Mouse (Mus musculus) hindbrain, embryonic 16.5 days (tissue): ENCODE data around the gene Carnmt1. TPM values are rescaled to one million over a fixed set of nuclear protein-coding genes. Genes with fewer than 3 reads are reported as not detected.

Source experiments
- ATAC-seq: fragments of 200-750 bp; cut with Nextera tagmentation; 2 replicates; pipeline ENCODE4 v1.8.0; 2017; ENCODE audit warnings: moderate TSS enrichment, moderate library complexity
- H3K27ac ChIP-seq: fragments of 300-500 bp; sonication (generic); 2 replicates; pipeline ENCODE4 v1.5.1; 2014; ENCODE audit warnings: low read depth, mild to moderate bottlenecking, control low read depth, low read length, moderate library complexity
- H3K27me3 ChIP-seq: fragments of 300-500 bp; sonication (generic); replicated peaks from 2 replicates; pipeline ENCODE4 v1.6.1; 2014; ENCODE audit warnings: low read length; ENCODE audit not compliant: control insufficient read depth, insufficient read depth
- H3K36me3 ChIP-seq: fragments of 300-500 bp; sonication (generic); 2 replicates; pipeline ENCODE4 v1.6.1; 2014; ENCODE audit warnings: mild to moderate bottlenecking, low read length, moderate library complexity, mixed read lengths; ENCODE audit not compliant: control insufficient read depth, insufficient read depth
- H3K4me1 ChIP-seq: fragments of 300-500 bp; sonication (generic); 2 replicates; pipeline ENCODE4 v1.6.1; 2014; ENCODE audit warnings: low read depth, low read length; ENCODE audit not compliant: control insufficient read depth, insufficient read depth
- H3K4me2 ChIP-seq: fragments of 300-500 bp; sonication (generic); 2 replicates; pipeline ENCODE4 v1.6.1; 2014; ENCODE audit warnings: mild to moderate bottlenecking, low read length, control low read depth, moderate library complexity
- H3K4me3 ChIP-seq: fragments of 300-500 bp; sonication (generic); 2 replicates; pipeline ENCODE4 v1.5.1; 2014; ENCODE audit warnings: mild to moderate bottlenecking, low read length, control low read depth, moderate library complexity
- H3K9ac ChIP-seq: fragments of 300-500 bp; sonication (generic); 2 replicates; pipeline ENCODE4 v1.6.1; 2014; ENCODE audit warnings: low read depth, mild to moderate bottlenecking, control low read depth, low read length, moderate library complexity
- H3K9me3 ChIP-seq: fragments of 300-500 bp; sonication (generic); 2 replicates; pipeline ENCODE4 v1.6.1; 2014; ENCODE audit warnings: mild to moderate bottlenecking, low read length, moderate library complexity; ENCODE audit not compliant: control insufficient read depth
- WGBS: fragments of 180-500 bp; shearing (Covaris S2); extraction: QIAGEN DNeasy Blood & Tissue Kit; methylation state at CpG from one replicate; pipeline ENCODE4 v1.1.7; 2014; 5-methylcytosine and 5-hydroxymethylcytosine counted together
- polyA plus RNA-seq: library from polyadenylated mRNA; unstranded; fragments of >200 nt; fragmentation: Nextera tagmentation; extraction: Ambion mirVana; gene quantifications from 2 replicates; pipeline ENCODE4 v1.2.1, GENCODE M21; 2015

Gene Carnmt1
- polyA plus RNA-seq, 1 experiment from 2014 or later: 16.3 TPM

- H3K9ac ChIP-seq: no peak overlapping the region
- no peak for ATAC-seq
- WGBS: 87% methylated on average over 3 of the region's 3 CpGs
- no peak overlapping the region for H3K4me3 ChIP-seq
- H3K36me3 ChIP-seq: peaks cover 7% of the 10 kb centered on the region; the same call in 1 of the 2 replicates
- H3K9me3 ChIP-seq: no peaks in the 10 kb centered on the region
- no peak overlapping the region for H3K27ac ChIP-seq
- no peaks in the 10 kb centered on the region for H3K27me3 ChIP-seq
- no peaks in the 10 kb centered on the region for H3K4me1 ChIP-seq
- no peak overlapping the region for H3K4me2 ChIP-seq
These were observed 21.6 kb downstream of the Carnmt1 start for GRCm38 (mm10) chr19:18692176-18692575.

DNA sequence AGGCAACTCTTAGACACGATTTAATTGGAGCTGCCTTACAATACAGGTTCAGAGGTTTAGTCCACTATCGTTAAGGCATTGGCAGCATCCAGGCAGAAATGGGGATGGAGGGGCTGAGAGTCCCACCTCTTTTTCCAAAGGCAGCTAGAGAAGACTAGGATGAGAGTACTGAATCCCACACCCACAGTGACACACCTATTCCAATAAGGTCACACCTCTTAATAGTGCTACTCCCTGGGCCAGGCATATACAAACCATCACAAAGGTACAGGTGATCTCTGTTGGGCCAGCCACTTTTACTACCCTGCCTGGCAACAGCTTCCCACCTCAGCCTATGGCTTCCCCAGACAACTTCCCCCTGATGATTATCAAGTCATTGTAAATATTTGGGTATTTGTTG, 22.2 kb downstream of the Carnmt1 start:
- ATAC-seq: no peak
- H3K9me3 ChIP-seq: no peaks in the 10 kb centered on the region
- H3K4me3 ChIP-seq: no peak overlapping the region
- peaks cover 7% of the 10 kb centered on the region; the same call in 1 of the 2 replicates for H3K36me3 ChIP-seq
- no peak overlapping the region for H3K4me2 ChIP-seq
- H3K9ac ChIP-seq: no peak overlapping the region
- H3K27ac ChIP-seq: no peak overlapping the region
- WGBS: 89% methylated on average over 2 of the region's 2 CpGs
- no peaks in the 10 kb centered on the region for H3K27me3 ChIP-seq
- H3K4me1 ChIP-seq: no peaks in the 10 kb centered on the region

DNA sequence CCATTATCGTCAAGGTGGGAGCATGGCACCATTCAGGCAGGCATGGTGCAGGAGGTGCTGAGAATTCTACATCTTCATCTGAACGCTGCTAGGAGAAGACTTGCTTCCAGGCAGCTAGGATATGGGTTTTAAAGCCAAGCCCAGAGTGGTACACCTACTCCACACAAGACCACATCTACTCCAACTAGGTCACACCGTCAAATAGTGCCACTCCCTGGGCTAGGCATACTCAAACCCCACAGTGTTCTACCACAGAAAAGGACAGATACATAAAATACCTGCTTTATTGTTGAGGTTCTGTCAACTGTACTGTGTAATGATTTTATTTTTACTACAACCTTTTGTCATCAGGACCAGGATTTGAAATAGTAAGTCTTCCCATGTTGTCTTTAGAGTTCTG, 24.6 kb downstream of the Carnmt1 start:
- peaks cover 7% of the 10 kb centered on the region; the same call in 1 of the 2 replicates for H3K36me3 ChIP-seq
- H3K9me3 ChIP-seq: no peaks in the 10 kb centered on the region
- WGBS: 90% methylated on average over 3 of the region's 3 CpGs
- H3K4me1 ChIP-seq: no peaks in the 10 kb centered on the region
- no peaks in the 10 kb centered on the region for H3K27me3 ChIP-seq
- no peak for ATAC-seq
- H3K9ac ChIP-seq: no peak overlapping the region
- no peak overlapping the region for H3K4me3 ChIP-seq
- H3K4me2 ChIP-seq: no peak overlapping the region
- no peak overlapping the region for H3K27ac ChIP-seq

- Histone ChIP-seq H3K4me1 (no peaks in the 10 kb centered on the region), H3K27ac (no peak overlapping the region), H3K4me3 (no peak overlapping the region), H3K27me3 (no peaks in the 10 kb centered on the region), H3K36me3 (peaks cover 7% of the 10 kb centered on the region; the same call in 1 of the 2 replicates), H3K9me3 (no peaks in the 10 kb centered on the region), H3K4me2 (no peak overlapping the region), H3K9ac (no peak overlapping the region)
- 97% methylated on average over 1 of the region's 1 CpGs for WGBS
- ATAC-seq: no peak
These were observed 25.0 kb downstream of the Carnmt1 start for GRCm38 (mm10) chr19:18695552-18695951.

GRCm38 (mm10) chr19:18708101-18708500, 37.5 kb downstream of the Carnmt1 start:
- H3K27me3 ChIP-seq: no peaks in the 10 kb centered on the region
- ATAC-seq: no peak
- peaks cover 3% of the 10 kb centered on the region for H3K4me1 ChIP-seq
- no peak overlapping the region for H3K9ac ChIP-seq
- no peak overlapping the region for H3K4me2 ChIP-seq
- H3K9me3 ChIP-seq: no peaks in the 10 kb centered on the region
- H3K4me3 ChIP-seq: no peak overlapping the region
- no peaks in the 10 kb centered on the region for H3K36me3 ChIP-seq
- no peak overlapping the region for H3K27ac ChIP-seq

DNA sequence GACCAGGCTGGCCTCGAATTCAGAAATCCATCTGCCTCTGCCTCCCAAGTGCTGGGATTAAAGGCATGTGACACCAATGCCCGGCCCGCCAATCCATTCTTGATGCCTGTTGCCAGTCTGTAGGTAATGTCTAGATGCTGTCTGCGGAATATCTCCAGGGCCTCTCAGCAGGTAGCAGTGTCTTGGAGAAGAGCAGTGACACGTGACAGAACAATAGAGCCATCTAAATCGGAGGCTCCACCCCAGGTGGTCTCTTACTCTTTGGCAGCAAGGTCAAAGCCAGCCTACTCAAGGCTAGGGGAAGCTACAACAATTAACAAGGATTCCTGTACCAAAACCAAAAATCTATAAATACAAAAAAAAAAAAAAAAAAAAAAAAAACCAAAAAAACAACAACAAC, 40.3 kb downstream of the Carnmt1 start:
- H3K9me3 ChIP-seq: no peaks in the 10 kb centered on the region
- no peaks in the 10 kb centered on the region for H3K27me3 ChIP-seq
- H3K9ac ChIP-seq: no peak overlapping the region
- no peak overlapping the region for H3K27ac ChIP-seq
- ATAC-seq: no peak
- H3K36me3 ChIP-seq: no peaks in the 10 kb centered on the region
- WGBS: 53% methylated on average over 6 of the region's 6 CpGs
- no peak overlapping the region for H3K4me3 ChIP-seq
- peaks cover 16% of the 10 kb centered on the region for H3K4me1 ChIP-seq
- no peak overlapping the region for H3K4me2 ChIP-seq

GRCm38 (mm10) chr19:18711589-18711988, 41.0 kb downstream of the Carnmt1 start:
- H3K36me3 ChIP-seq: no peaks in the 10 kb centered on the region
- H3K27ac ChIP-seq: no peak overlapping the region
- no peaks in the 10 kb centered on the region for H3K27me3 ChIP-seq
- WGBS: 93% methylated on average over 9 of the region's 9 CpGs
- H3K4me1 ChIP-seq: peaks cover 16% of the 10 kb centered on the region
- no peak overlapping the region for H3K4me2 ChIP-seq
- no peaks in the 10 kb centered on the region for H3K9me3 ChIP-seq
- H3K4me3 ChIP-seq: no peak overlapping the region
- no peak for ATAC-seq
- H3K9ac ChIP-seq: no peak overlapping the region

- ATAC-seq: no peak
- H3K4me1 ChIP-seq: peaks cover 16% of the 10 kb centered on the region
- no peaks in the 10 kb centered on the region for H3K27me3 ChIP-seq
- H3K27ac ChIP-seq: peak overlapping the region; percentile 96
- peak overlapping the region; percentile 62 for H3K4me2 ChIP-seq
- 60% methylated on average over 16 of the region's 16 CpGs for WGBS
- H3K9ac ChIP-seq: peak overlapping the region; percentile 82
- H3K4me3 ChIP-seq: peak overlapping the region; percentile 77
- H3K36me3 ChIP-seq: no peaks in the 10 kb centered on the region
- no peaks in the 10 kb centered on the region for H3K9me3 ChIP-seq
These were observed 41.7 kb downstream of the Carnmt1 start for GRCm38 (mm10) chr19:18712153-18712865.

DNA sequence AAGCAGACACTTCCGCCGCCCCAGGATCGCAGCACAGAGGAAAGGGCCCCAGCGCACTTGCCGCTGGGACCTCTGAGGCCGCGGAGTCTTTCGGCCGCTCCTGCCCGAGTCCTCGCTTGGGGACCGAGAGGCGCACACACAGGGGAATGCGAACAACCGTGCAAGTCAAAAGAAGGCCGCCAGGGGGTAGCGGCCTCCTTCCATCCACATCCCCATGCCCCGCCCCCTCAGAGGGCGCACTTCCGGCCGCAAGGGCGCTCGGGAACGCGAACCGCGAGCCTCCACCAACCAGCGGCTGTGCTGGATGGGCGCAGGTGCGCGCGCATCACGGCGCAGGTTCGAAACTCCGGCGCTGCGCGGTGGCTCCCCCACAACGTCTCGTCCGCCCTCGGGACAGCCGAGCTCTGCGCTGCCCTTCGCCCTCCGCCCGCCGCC, 42.3 kb downstream of the Carnmt1 start, which contains the start of gene D030056L22Rik:
TSS of gene D030056L22Rik (plus strand) at position 328 of the 435 bp plus-strand sequence.
- no peaks in the 10 kb centered on the region for H3K36me3 ChIP-seq
- H3K4me1 ChIP-seq: peaks cover 16% of the 10 kb centered on the region
- 0% methylated on average over 46 of the region's 49 CpGs for WGBS
- no peaks in the 10 kb centered on the region for H3K27me3 ChIP-seq
- peak within 1 kb of the TSS; percentile 77 for H3K4me3 ChIP-seq
- peak within 1 kb of the TSS; percentile 94 for H3K4me2 ChIP-seq
- peak within 1 kb of the TSS; percentile 82 for H3K9ac ChIP-seq
- peak; percentile 100 for ATAC-seq
- no peaks in the 10 kb centered on the region for H3K9me3 ChIP-seq
- peak within 1 kb of the TSS; percentile 96 for H3K27ac ChIP-seq
